8 mouse cellular contexts compared by ENCODE assay signal in genomic region chr2:52674886-52675277, GRCm38 (mm10). TPM values are rescaled to one million over a fixed set of nuclear protein-coding genes. Genes with fewer than 3 reads are reported as not detected.
DNase-seq lines count a peak whose midpoint lies in the region; ATAC-seq and TF ChIP-seq lines count a peak whose summit lies in the region.

No protein-coding gene starts in this region.

- no peak for ATAC-seq in forebrain, postnatal 0 days
- ATAC-seq in intestine, embryonic 14.5 days (replicated peaks; ENCODE audit: low FRiP score, low TSS enrichment, low read depth), result no peak
- ATAC-seq in liver, embryonic 15.5 days (ENCODE audit: insufficient read depth), result no peak

- under 1% methylated on average over 19 of the region's 19 CpGs for WGBS in heart, embryonic 10.5 days
- WGBS in forebrain, postnatal 0 days, result 1% methylated on average over 19 of the region's 19 CpGs
- WGBS in intestine, embryonic 14.5 days, result 1% methylated on average over 19 of the region's 19 CpGs
- under 1% methylated on average over 19 of the region's 19 CpGs for WGBS in liver, embryonic 15.5 days (ENCODE audit: insufficient replicate concordance)

- H3K9ac ChIP-seq in forebrain, postnatal 0 days, result peak overlapping the region; percentile 75; the same call in 1 of the 2 replicates
- no peak overlapping the region for H3K9ac ChIP-seq in intestine, embryonic 14.5 days (ENCODE audit: low read length)
- no peak overlapping the region for H3K9ac ChIP-seq in liver, embryonic 15.5 days

- peaks cover 40% of the 10 kb centered on the region for H3K27me3 ChIP-seq in heart, embryonic 10.5 days (ENCODE audit: insufficient read depth, poor library complexity, severe bottlenecking)
- H3K27me3 ChIP-seq in forebrain, postnatal 0 days (ENCODE audit: insufficient read depth, low read length), result no peaks in the 10 kb centered on the region; the same call in 1 of the 2 replicates
- peaks cover 20% of the 10 kb centered on the region for H3K27me3 ChIP-seq in intestine, embryonic 14.5 days (replicated peaks; ENCODE audit: control insufficient read depth, insufficient read depth, low read length)
- peaks cover 62% of the 10 kb centered on the region for H3K27me3 ChIP-seq in liver, embryonic 15.5 days

- no peak overlapping the region for H3K27ac ChIP-seq in heart, embryonic 10.5 days
- no peak overlapping the region for H3K27ac ChIP-seq in brown adipose tissue, adult 24 weeks (replicated peaks; ENCODE audit: low read depth, low read length)
- H3K27ac ChIP-seq in forebrain, postnatal 0 days (ENCODE audit: low read depth, low read length), result no peak overlapping the region
- H3K27ac ChIP-seq in intestine, embryonic 14.5 days (ENCODE audit: low read depth), result no peak overlapping the region
- no peak overlapping the region for H3K27ac ChIP-seq in liver, embryonic 15.5 days (replicated peaks)

- peak overlapping the region; percentile 80 for H3K4me3 ChIP-seq in heart, embryonic 10.5 days
- peak overlapping the region; percentile 45 for H3K4me3 ChIP-seq in brown adipose tissue, adult 24 weeks (ENCODE audit: insufficient read depth, low read depth, low read length)
- peak overlapping the region; percentile 77 for H3K4me3 ChIP-seq in forebrain, postnatal 0 days (ENCODE audit: low read depth, low read length)
- peak overlapping the region; percentile 57 for H3K4me3 ChIP-seq in intestine, embryonic 14.5 days (ENCODE audit: low read depth, low read length)
- H3K4me3 ChIP-seq in liver, embryonic 15.5 days (replicated peaks), result 0 out of 2 replicates have a peak overlapping the region, but pooled peaks have one; percentile 55

- peak overlapping the region; percentile 81 for H3K4me2 ChIP-seq in forebrain, postnatal 0 days (ENCODE audit: low read depth)
- H3K4me2 ChIP-seq in intestine, embryonic 14.5 days (ENCODE audit: low read length), result peak overlapping the region; percentile 94
- peak overlapping the region; percentile 66 for H3K4me2 ChIP-seq in liver, embryonic 15.5 days

- DNase-seq in heart, embryonic 10.5 days (ENCODE audit: low spot score), result peak; percentile 63
- DNase-seq in heart, adult 8-10 months (ENCODE audit: low spot score), result no peak
- peak; percentile 42 for DNase-seq in forebrain, postnatal 0 days
- DNase-seq in intestine, embryonic 14.5 days (ENCODE audit: low spot score), result peak; percentile 67
- DNase-seq in ovary, postnatal 14 days (ENCODE audit: low spot score), result peak; percentile 4
- DNase-seq in spleen, adult 12 weeks (ENCODE audit: low spot score), result no peak

- H3K9me3 ChIP-seq in heart, embryonic 10.5 days, result no peaks in the 10 kb centered on the region
- H3K9me3 ChIP-seq in forebrain, postnatal 0 days (ENCODE audit: low read length), result no peaks in the 10 kb centered on the region
- H3K9me3 ChIP-seq in intestine, embryonic 14.5 days (ENCODE audit: control insufficient read depth, low read length), result no peaks in the 10 kb centered on the region
- no peaks in the 10 kb centered on the region for H3K9me3 ChIP-seq in liver, embryonic 15.5 days (replicated peaks)

- H3K4me1 ChIP-seq in heart, embryonic 10.5 days, result peaks cover 20% of the 10 kb centered on the region; the same call in 1 of the 2 replicates
- no peaks in the 10 kb centered on the region for H3K4me1 ChIP-seq in brown adipose tissue, adult 24 weeks (ENCODE audit: control insufficient read depth, insufficient read depth, insufficient read length, low read length)
- H3K4me1 ChIP-seq in forebrain, postnatal 0 days (ENCODE audit: insufficient read depth), result peaks cover 4% of the 10 kb centered on the region; the same call in 1 of the 2 replicates
- H3K4me1 ChIP-seq in intestine, embryonic 14.5 days (replicated peaks; ENCODE audit: control insufficient read depth, insufficient read depth, low read length), result peaks cover 11% of the 10 kb centered on the region; the same call in 1 of the 2 replicates
- peaks cover 5% of the 10 kb centered on the region; the same call in 1 of the 2 replicates for H3K4me1 ChIP-seq in liver, embryonic 15.5 days (replicated peaks)

- TF ChIP-seq CTCF in forebrain, postnatal 0 days (IDR thresholded peaks at IDR 0.05; ENCODE audit: low read depth), result no peak

- no peaks in the 10 kb centered on the region for H3K36me3 ChIP-seq in heart, embryonic 10.5 days
- H3K36me3 ChIP-seq in forebrain, postnatal 0 days (ENCODE audit: insufficient read depth), result no peaks in the 10 kb centered on the region
- no peaks in the 10 kb centered on the region for H3K36me3 ChIP-seq in intestine, embryonic 14.5 days (ENCODE audit: control insufficient read depth, insufficient read depth, low read length)
- no peaks in the 10 kb centered on the region for H3K36me3 ChIP-seq in liver, embryonic 15.5 days (replicated peaks)

RNA-seq across cellular contexts. Expression of gene Cacnb4, which starts 1.7 kb away (rescaled TPM):
- polyA plus RNA-seq in heart, embryonic 10.5 days (2016; fragmentation: Nextera tagmentation; extraction: Ambion mirVana), result 0.29 and 0.36 TPM in 2 replicates
- under 1 TPM; 0.31 to 0.89 (median 0.65) TPM for total RNA-seq in heart, adult 8-10 months (2022)
- not detected in 2 replicates for polyA plus RNA-seq in brown adipose tissue, adult 24 weeks (2012; ENCODE audit: insufficient read depth, insufficient read length, missing spikeins)
- 13.3 and 13.8 TPM in 2 replicates for total RNA-seq in forebrain, postnatal 0 days (2014; rRNA removed)
- 9.2 and 13.7 TPM in 2 replicates for polyA plus RNA-seq in forebrain, postnatal 0 days (2015; fragmentation: Nextera tagmentation; extraction: Ambion mirVana)
- polyA plus RNA-seq in intestine, embryonic 14.5 days (2014; fragmentation: Nextera tagmentation; extraction: Ambion mirVana), result 0.56 and 0.60 TPM in 2 replicates
- polyA plus RNA-seq in liver, embryonic 15.5 days (2015; fragmentation: Nextera tagmentation; extraction: Ambion mirVana), result 0.18 and 0.20 TPM in 2 replicates

Comparison
In these comparisons a context has a peak if more than half of its experiments do, and no peak if none do; other contexts are left out.
1. DNase-seq: peak in heart, embryonic 10.5 days (single experiment), forebrain, postnatal 0 days (single experiment), intestine, embryonic 14.5 days (single experiment) and ovary, postnatal 14 days (single experiment); none in heart, adult 8-10 months (single experiment) and spleen, adult 12 weeks (single experiment).
2. Peak in every context shown above with its lines, with median percentiles within 50 percentile points of each other: H3K4me3 ChIP-seq and H3K4me2 ChIP-seq.